Mouse (Mus musculus): ENCODE data around the gene Tuba1a. TPM values are rescaled to one million over a fixed set of nuclear protein-coding genes. Genes with fewer than 3 reads are reported as not detected.
A peak's percentile ranks its signal among the peaks of the same experiment; 100 is the strongest.
"Not testable (repeated sequence)": the region's sequence is repeated elsewhere in the genome, so short reads cannot be mapped to it uniquely, and the experiment has no call there.

Gene Tuba1a
- polyA plus RNA-seq, 1 experiment from 2014 or later: 895 TPM

- Histone ChIP-seq H3K4me1 (ENCODE audit: control insufficient read depth, insufficient read depth, low read length) (peaks cover 26% of the 10 kb centered on the region), H3K27ac (ENCODE audit: low read length) (peak overlapping the region; percentile 61), H3K9ac (ENCODE audit: low read depth, low read length) (peak overlapping the region; percentile 66), H3K4me3 (ENCODE audit: low read length) (peak overlapping the region; percentile 74), H3K4me2 (ENCODE audit: low read depth, low read length) (peak overlapping the region; percentile 59)
- H3K27me3 ChIP-seq (replicated peaks; ENCODE audit: control insufficient read depth, insufficient read depth, low read length); H3K9me3 ChIP-seq (ENCODE audit: control insufficient read depth, low read length); ATAC-seq; H3K36me3 ChIP-seq (ENCODE audit: control insufficient read depth, insufficient read depth, low read length): not testable (repeated sequence)
- WGBS: 18% methylated on average over 8 of the region's 8 CpGs
These were observed 35.0 kb downstream of the Tuba1a start for GRCm38 (mm10) chr15:98918499-98918895.

- H3K4me1 ChIP-seq (ENCODE audit: control insufficient read depth, insufficient read depth, low read length): peaks cover 21% of the 10 kb centered on the region
- 0 out of 2 replicates have a peak, but pooled peaks cover 3% of the 10 kb centered on the region for H3K36me3 ChIP-seq (ENCODE audit: control insufficient read depth, insufficient read depth, low read length)
- ATAC-seq: peak; percentile 96
- H3K4me3 ChIP-seq (ENCODE audit: low read length): peak within 1 kb of the TSS; percentile 74
- peak within 1 kb of the TSS; percentile 88 for H3K27ac ChIP-seq (ENCODE audit: low read length)
- H3K9ac ChIP-seq (ENCODE audit: low read depth, low read length): peak within 1 kb of the TSS; percentile 77
- under 1% methylated on average over 81 of the region's 82 CpGs for WGBS
- H3K4me2 ChIP-seq (ENCODE audit: low read depth, low read length): peak within 1 kb of the TSS; percentile 82
- H3K9me3 ChIP-seq (ENCODE audit: control insufficient read depth, low read length): 0 out of 2 replicates have a peak, but pooled peaks cover 5% of the 10 kb centered on the region
- H3K27me3 ChIP-seq (replicated peaks; ENCODE audit: control insufficient read depth, insufficient read depth, low read length): no peaks in the 10 kb centered on the region
These were observed 35.7 kb downstream of the Tuba1a start, which contains the start of gene Lmbr1l for GRCm38 (mm10) chr15:98917538-98918498. Gene Lmbr1l (minus strand): TSS chr15:98918231.

GRCm38 (mm10) chr15:98917091-98917490 lies 36.4 kb downstream of the Tuba1a start:
- peaks cover 7% of the 10 kb centered on the region; the same call in 1 of the 2 replicates for H3K36me3 ChIP-seq (ENCODE audit: control insufficient read depth, insufficient read depth, low read length)
- WGBS: 0% methylated on average over 14 of the region's 14 CpGs
- H3K27me3 ChIP-seq (replicated peaks; ENCODE audit: control insufficient read depth, insufficient read depth, low read length): no peaks in the 10 kb centered on the region
- peaks cover 21% of the 10 kb centered on the region for H3K4me1 ChIP-seq (ENCODE audit: control insufficient read depth, insufficient read depth, low read length)
- H3K9me3 ChIP-seq (ENCODE audit: control insufficient read depth, low read length): 0 out of 2 replicates have a peak, but pooled peaks cover 5% of the 10 kb centered on the region
- H3K27ac ChIP-seq (ENCODE audit: low read length): peak overlapping the region; percentile 88
- peak overlapping the region; percentile 74 for H3K4me3 ChIP-seq (ENCODE audit: low read length)
- peak overlapping the region; percentile 82 for H3K4me2 ChIP-seq (ENCODE audit: low read depth, low read length)
- peak overlapping the region; percentile 77 for H3K9ac ChIP-seq (ENCODE audit: low read depth, low read length)
- no peak for ATAC-seq

DNA sequence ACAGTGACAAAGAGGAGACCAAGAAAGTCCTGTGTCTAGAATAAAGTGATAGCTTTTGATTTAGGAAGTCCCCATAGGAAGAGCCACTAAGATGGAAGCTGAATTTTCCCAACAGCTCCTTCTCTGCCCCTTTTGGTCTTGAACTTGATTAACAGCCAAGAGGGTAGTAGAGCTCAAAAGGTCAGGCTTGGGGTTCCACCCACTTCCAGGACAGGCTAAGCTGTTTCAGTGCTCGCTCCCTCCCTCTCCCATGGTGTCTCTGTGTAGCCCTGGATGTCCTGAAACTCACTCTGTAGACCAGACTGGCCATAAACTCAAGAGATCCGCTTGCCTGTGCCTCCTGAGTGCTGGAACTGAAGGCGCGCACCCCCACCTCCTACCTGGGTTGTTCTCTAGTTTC lies 37.5 kb downstream of the Tuba1a start:
- no peaks in the 10 kb centered on the region for H3K9me3 ChIP-seq (ENCODE audit: control insufficient read depth, low read length)
- H3K4me1 ChIP-seq (ENCODE audit: control insufficient read depth, insufficient read depth, low read length): peaks cover 21% of the 10 kb centered on the region
- H3K27ac ChIP-seq (ENCODE audit: low read length): no peak overlapping the region
- ATAC-seq: no peak
- WGBS: 94% methylated on average over 4 of the region's 4 CpGs
- 0 out of 2 replicates have a peak overlapping the region, but pooled peaks have one; percentile 77 for H3K9ac ChIP-seq (ENCODE audit: low read depth, low read length)
- H3K4me2 ChIP-seq (ENCODE audit: low read depth, low read length): peak overlapping the region; percentile 82; the same call in 1 of the 2 replicates
- H3K27me3 ChIP-seq (replicated peaks; ENCODE audit: control insufficient read depth, insufficient read depth, low read length): no peaks in the 10 kb centered on the region
- no peak overlapping the region for H3K4me3 ChIP-seq (ENCODE audit: low read length)
- peaks cover 12% of the 10 kb centered on the region; the same call in 1 of the 2 replicates for H3K36me3 ChIP-seq (ENCODE audit: control insufficient read depth, insufficient read depth, low read length)

GRCm38 (mm10) chr15:98914903-98915302 lies 38.6 kb downstream of the Tuba1a start:
- Histone ChIP-seq H3K9me3 (ENCODE audit: control insufficient read depth, low read length) (no peaks in the 10 kb centered on the region), H3K27ac (ENCODE audit: low read length) (no peak overlapping the region), H3K27me3 (replicated peaks; ENCODE audit: control insufficient read depth, insufficient read depth, low read length) (no peaks in the 10 kb centered on the region), H3K4me2 (ENCODE audit: low read depth, low read length) (no peak overlapping the region), H3K36me3 (ENCODE audit: control insufficient read depth, insufficient read depth, low read length) (peaks cover 14% of the 10 kb centered on the region; the same call in 1 of the 2 replicates), H3K4me1 (ENCODE audit: control insufficient read depth, insufficient read depth, low read length) (peaks cover 21% of the 10 kb centered on the region), H3K9ac (ENCODE audit: low read depth, low read length) (no peak overlapping the region), H3K4me3 (ENCODE audit: low read length) (no peak overlapping the region)
- no peak for ATAC-seq
- 90% methylated on average over 6 of the region's 6 CpGs for WGBS

DNA sequence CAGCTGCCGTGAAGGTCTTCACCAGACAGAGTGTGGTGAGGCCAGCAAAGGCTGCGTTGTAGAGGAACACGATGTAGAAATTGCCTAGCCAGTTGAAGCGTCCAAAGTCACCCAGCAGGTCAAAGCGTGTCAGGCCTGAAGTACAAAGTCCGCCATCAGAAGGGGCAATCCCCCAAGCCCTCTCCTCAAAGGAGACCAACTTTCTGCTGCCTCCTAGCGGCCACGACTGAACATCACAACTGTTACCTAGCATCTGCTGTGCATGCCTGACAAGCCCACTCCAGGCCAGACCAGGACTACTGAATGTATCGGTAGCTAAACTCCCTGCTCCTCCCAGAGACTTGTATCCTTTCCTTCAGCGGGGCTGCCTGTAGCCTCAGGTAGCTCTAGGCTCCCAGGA lies 48.8 kb downstream of the Tuba1a start:
- no peak for ATAC-seq

DNA sequence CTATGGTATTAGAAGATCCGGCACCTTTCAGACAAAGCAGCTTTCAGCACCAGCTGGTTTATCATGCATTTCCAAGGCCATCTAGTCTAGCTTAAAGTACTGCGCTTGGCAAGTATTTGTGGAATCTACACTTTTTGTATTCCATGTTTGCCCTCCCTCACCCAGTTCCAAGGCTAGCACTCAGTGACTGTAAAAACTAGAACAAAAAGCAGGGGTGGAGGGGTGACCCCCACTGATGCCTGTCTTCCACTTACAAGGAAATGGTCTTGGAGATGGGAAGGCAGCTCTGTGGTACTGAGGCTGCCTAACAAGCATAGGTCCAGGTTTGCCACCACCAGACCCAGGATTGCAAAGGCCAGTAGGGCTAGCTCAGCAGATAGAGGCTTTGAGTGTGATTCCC lies 50.9 kb downstream of the Tuba1a start:
- ATAC-seq: no peak
- Histone ChIP-seq H3K27me3 (replicated peaks; ENCODE audit: control insufficient read depth, insufficient read depth, low read length) (peaks cover 17% of the 10 kb centered on the region), H3K4me3 (ENCODE audit: low read length) (no peak overlapping the region), H3K4me1 (ENCODE audit: control insufficient read depth, insufficient read depth, low read length) (peaks cover 5% of the 10 kb centered on the region; the same call in 1 of the 2 replicates), H3K4me2 (ENCODE audit: low read depth, low read length) (no peak overlapping the region), H3K36me3 (ENCODE audit: control insufficient read depth, insufficient read depth, low read length) (0 out of 2 replicates have a peak, but pooled peaks cover 4% of the 10 kb centered on the region), H3K9me3 (ENCODE audit: control insufficient read depth, low read length) (no peaks in the 10 kb centered on the region), H3K27ac (ENCODE audit: low read length) (no peak overlapping the region), H3K9ac (ENCODE audit: low read depth, low read length) (no peak overlapping the region)
- 87% methylated on average over 2 of the region's 2 CpGs for WGBS

More for the DNA sequence above, 48.8 kb downstream of the Tuba1a start:
- Histone ChIP-seq H3K36me3 (ENCODE audit: control insufficient read depth, insufficient read depth, low read length) (0 out of 2 replicates have a peak, but pooled peaks cover 12% of the 10 kb centered on the region), H3K9me3 (ENCODE audit: control insufficient read depth, low read length) (no peaks in the 10 kb centered on the region), H3K4me3 (ENCODE audit: low read length) (no peak overlapping the region), H3K27me3 (replicated peaks; ENCODE audit: control insufficient read depth, insufficient read depth, low read length) (no peaks in the 10 kb centered on the region), H3K9ac (ENCODE audit: low read depth, low read length) (no peak overlapping the region), H3K27ac (ENCODE audit: low read length) (no peak overlapping the region), H3K4me2 (ENCODE audit: low read depth, low read length) (no peak overlapping the region), H3K4me1 (ENCODE audit: control insufficient read depth, insufficient read depth, low read length) (no peaks in the 10 kb centered on the region)
- 31% methylated on average over 10 of the region's 10 CpGs for WGBS

- Histone ChIP-seq H3K27ac (ENCODE audit: low read length) (no peak overlapping the region), H3K4me2 (ENCODE audit: low read depth, low read length) (no peak overlapping the region), H3K9ac (ENCODE audit: low read depth, low read length) (no peak overlapping the region), H3K4me1 (ENCODE audit: control insufficient read depth, insufficient read depth, low read length) (peaks cover 9% of the 10 kb centered on the region; the same call in 1 of the 2 replicates), H3K4me3 (ENCODE audit: low read length) (no peak overlapping the region), H3K27me3 (replicated peaks; ENCODE audit: control insufficient read depth, insufficient read depth, low read length) (peaks cover 27% of the 10 kb centered on the region), H3K36me3 (ENCODE audit: control insufficient read depth, insufficient read depth, low read length) (0 out of 2 replicates have a peak, but pooled peaks cover 4% of the 10 kb centered on the region), H3K9me3 (ENCODE audit: control insufficient read depth, low read length) (no peaks in the 10 kb centered on the region)
- ATAC-seq: no peak
- 53% methylated on average over 1 of the region's 1 CpGs for WGBS
These were observed 52.0 kb downstream of the Tuba1a start for GRCm38 (mm10) chr15:98901530-98901929.

Data from intestine, embryonic 16.5 days (tissue).